In the genomic region with DNA sequence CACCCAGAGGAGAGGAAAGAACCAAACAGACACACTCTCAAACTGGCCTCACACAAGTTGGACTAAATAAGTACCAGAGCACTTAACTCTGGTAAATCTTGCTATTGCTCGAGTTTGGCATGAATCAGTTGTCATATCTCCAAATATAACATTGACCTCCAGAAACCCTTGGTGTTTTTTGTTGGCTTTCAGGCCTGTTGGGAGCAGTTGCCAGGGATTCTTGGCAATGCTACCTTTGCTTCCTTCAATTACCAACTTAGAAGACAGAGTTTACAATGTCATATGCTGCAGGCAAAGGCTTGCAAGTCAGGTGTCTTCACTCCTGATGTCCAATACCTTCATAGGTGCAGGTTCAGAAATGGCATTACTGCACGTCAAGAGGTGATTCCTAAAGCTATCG, we compare ENCODE assay signal across 19 mouse cellular contexts. TPM values are rescaled to one million over a fixed set of nuclear protein-coding genes. Genes with fewer than 3 reads are reported as not detected.
DNase-seq lines count a peak whose midpoint lies in the region; ATAC-seq and TF ChIP-seq lines count a peak whose summit lies in the region.
"Had no signal": no experiment of that assay in that cellular context is flagged by ENCODE, and none has a peak within 500 bp of the region (broad histone marks: within the 10 kb centered on the region; RNA-seq: fewer than 3 reads in every experiment).

No protein-coding gene starts in this region.

- 80% methylated on average over 3 of the region's 3 CpGs for WGBS in kidney, adult 2 months
- WGBS in intestine, postnatal 0 days = 87% methylated on average over 3 of the region's 3 CpGs

- no peak overlapping the region for H3K9ac ChIP-seq in intestine, postnatal 0 days (ENCODE audit: low read depth, low read length)
- H3K9ac ChIP-seq: embryonic facial prominence, embryonic 13.5 days; neural tube, embryonic 13.5 days had no signal

- H3K27me3 ChIP-seq in kidney, adult 2 months (replicated peaks; ENCODE audit: control insufficient read depth, insufficient read depth, low read length) = no peaks in the 10 kb centered on the region; the same call in 1 of the 2 replicates
- no peaks in the 10 kb centered on the region for H3K27me3 ChIP-seq in intestine, postnatal 0 days (replicated peaks; ENCODE audit: control insufficient read depth, insufficient read depth, low read length)
- H3K27me3 ChIP-seq: embryonic facial prominence, embryonic 13.5 days; neural tube, embryonic 13.5 days had no signal

- H3K9me3 ChIP-seq in intestine, postnatal 0 days (ENCODE audit: control insufficient read depth) = no peaks in the 10 kb centered on the region
- H3K9me3 ChIP-seq: embryonic facial prominence, embryonic 13.5 days; forebrain, embryonic 10.5 days; midbrain, embryonic 10.5 days; neural tube, embryonic 13.5 days had no signal

- intact Hi-C loops in heart, postnatal 10 days (cut with DNase I) = no loop called here
- intact Hi-C loops in left cerebral cortex, postnatal 4 days (cut with DNase I) = no loop called here

- no peaks in the 10 kb centered on the region for H3K36me3 ChIP-seq in kidney, adult 2 months (ENCODE audit: control insufficient read depth, insufficient read depth, low read length)
- no peaks in the 10 kb centered on the region for H3K36me3 ChIP-seq in intestine, postnatal 0 days (ENCODE audit: control insufficient read depth, insufficient read depth)
- H3K36me3 ChIP-seq: embryonic facial prominence, embryonic 13.5 days; forebrain, embryonic 10.5 days; midbrain, embryonic 10.5 days; neural tube, embryonic 13.5 days had no signal

- H3K4me1 ChIP-seq in kidney, adult 2 months (ENCODE audit: control insufficient read depth, insufficient read depth, low read length) = peaks cover 7% of the 10 kb centered on the region
- H3K4me1 ChIP-seq in intestine, postnatal 0 days (replicated peaks; ENCODE audit: control insufficient read depth, insufficient read depth, low read length) = no peaks in the 10 kb centered on the region
- H3K4me1 ChIP-seq: embryonic facial prominence, embryonic 13.5 days; forebrain, embryonic 10.5 days; neural tube, embryonic 13.5 days had no signal

- TF ChIP-seq POLR2A in kidney, adult 2 months (IDR thresholded peaks at IDR 0.05; ENCODE audit: low read depth, low read length) = no peak

- DNase-seq in cerebellum, postnatal 14 days = peak; percentile 16 to 32
- DNase-seq in cerebellum, adult 8-10 months = no peak
- DNase-seq in kidney, adult 2 months = peak; percentile 31
- no peak for DNase-seq in kidney, postnatal 4 days
- peak; percentile 34 for DNase-seq in gastrocnemius, postnatal 25 days
- peak; percentile 60 to 67 for DNase-seq in heart, postnatal 10 days
- DNase-seq in left cerebral cortex, postnatal 4 days = no peak
- DNase-seq: B cell, adult 2 months; cerebellum, adult 18-20 months; kidney, adult 18-20 months; liver; lung, adult 2 months; lung, postnatal 4 days; right cerebral cortex, postnatal 14 days had no signal

- no peak for ATAC-seq in intestine, postnatal 0 days

- H3K27ac ChIP-seq in kidney, adult 2 months (ENCODE audit: insufficient read depth, low read depth, low read length) = no peak overlapping the region
- no peak overlapping the region for H3K27ac ChIP-seq in intestine, postnatal 0 days (ENCODE audit: low read depth, low read length)
- H3K27ac ChIP-seq: embryonic facial prominence, embryonic 13.5 days; forebrain, embryonic 10.5 days; midbrain, embryonic 10.5 days; neural tube, embryonic 13.5 days had no signal

- H3K4me2 ChIP-seq in intestine, postnatal 0 days (replicated peaks; ENCODE audit: low read depth) = no peak overlapping the region
- H3K4me2 ChIP-seq: embryonic facial prominence, embryonic 13.5 days; neural tube, embryonic 13.5 days had no signal

- H3K4me3 ChIP-seq in kidney, adult 2 months (ENCODE audit: insufficient read depth, low read depth, low read length) = no peak overlapping the region
- no peak overlapping the region for H3K4me3 ChIP-seq in intestine, postnatal 0 days (ENCODE audit: low read depth, low read length)
- H3K4me3 ChIP-seq: embryonic facial prominence, embryonic 13.5 days; forebrain, embryonic 10.5 days; midbrain, embryonic 10.5 days; neural tube, embryonic 13.5 days had no signal

- no peak for TF ChIP-seq CTCF in kidney, adult 2 months (conservative IDR thresholded peaks at IDR 0.05; ENCODE audit: insufficient read depth, insufficient read length, low read depth, low read length)
- no peak for TF ChIP-seq CTCF in intestine, postnatal 0 days (IDR thresholded peaks at IDR 0.05; ENCODE audit: low read depth)

RNA-seq across cellular contexts. Expression of gene Pdlim5, which starts 26.0 kb away (rescaled TPM):
- 62.6 and 64.5 TPM in 2 replicates for polyA plus RNA-seq in kidney, adult 2 months (2012; rRNA removed)
- 100 to 1,000 TPM; 560 to 651 TPM for total RNA-seq in gastrocnemius, postnatal 25 days (2021)
- 100 to 1,000 TPM; 523 to 617 TPM for total RNA-seq in heart, postnatal 10 days (2021)
- total RNA-seq in left cerebral cortex, postnatal 4 days (2021) = 10 to 100 TPM; 16.7 to 19.3 TPM
- polyA plus RNA-seq in intestine, postnatal 0 days (2015; fragmentation: Nextera tagmentation; extraction: Ambion mirVana) = 24.5 and 27.5 TPM in 2 replicates

Comparison
In these comparisons a context has a peak if more than half of its experiments do, and no peak if none do; other contexts are left out.
1. DNase-seq: peak in cerebellum, postnatal 14 days (2 of 2), kidney, adult 2 months (single experiment), gastrocnemius, postnatal 25 days (single experiment) and heart, postnatal 10 days (2 of 2); none in cerebellum, adult 8-10 months (single experiment), kidney, postnatal 4 days (0 of 2) and left cerebral cortex, postnatal 4 days (single experiment).
2. RNA of gene Pdlim5, which starts 26.0 kb away (total RNA-seq): 560 to 651 TPM in gastrocnemius, postnatal 25 days and 523 to 617 TPM in heart, postnatal 10 days; 16.7 to 19.3 TPM in left cerebral cortex, postnatal 4 days; every median in the first group is over 10 times any median in the second.